Mouse (Mus musculus) hindbrain, embryonic 15.5 days (tissue): ENCODE results near the gene Enkd1. TPM values are rescaled to one million over a fixed set of nuclear protein-coding genes. Genes with fewer than 3 reads are reported as not detected.
A peak's percentile ranks its signal among the peaks of the same experiment; 100 is the strongest.

ENCODE experiments used
- ATAC-seq: fragments of 200-750 bp; cut with Nextera tagmentation; 2 replicates; pipeline ENCODE4 v1.8.0; 2017; ENCODE audit warnings: low read depth, moderate number of reproducible peaks, moderate TSS enrichment; ENCODE audit not compliant: low FRiP score
- H3K27ac ChIP-seq: fragments of 300-500 bp; sonication (generic); replicated peaks from 2 replicates; pipeline ENCODE4 v1.5.1; 2015; ENCODE audit warnings: mild to moderate bottlenecking, inconsistent platforms
- H3K27me3 ChIP-seq: fragments of 300-500 bp; sonication (generic); 2 replicates; pipeline ENCODE4 v1.6.1; 2015; ENCODE audit warnings: control low read depth, inconsistent platforms
- H3K36me3 ChIP-seq: fragments of 300-500 bp; sonication (generic); 2 replicates; pipeline ENCODE4 v1.6.1; 2015; ENCODE audit warnings: control low read depth, inconsistent platforms
- H3K4me1 ChIP-seq: fragments of 300-500 bp; sonication (generic); replicated peaks from 2 replicates; pipeline ENCODE4 v1.6.1; 2015; ENCODE audit warnings: control low read depth, inconsistent platforms
- H3K4me2 ChIP-seq: fragments of 300-500 bp; sonication (generic); 2 replicates; pipeline ENCODE4 v1.6.1; 2015; ENCODE audit warnings: moderate library complexity, mild to moderate bottlenecking, inconsistent platforms
- H3K4me3 ChIP-seq: fragments of 300-500 bp; sonication (generic); 2 replicates; pipeline ENCODE4 v1.5.1; 2015; ENCODE audit warnings: mild to moderate bottlenecking, inconsistent platforms
- H3K9ac ChIP-seq: fragments of 300-500 bp; sonication (generic); 2 replicates; pipeline ENCODE4 v1.6.1; 2015; ENCODE audit warnings: inconsistent platforms
- H3K9me3 ChIP-seq: fragments of 300-500 bp; sonication (generic); 2 replicates; pipeline ENCODE4 v1.6.1; 2016; ENCODE audit warnings: control low read depth, inconsistent platforms
- WGBS: fragments of 180-500 bp; shearing (Covaris S2); methylation state at CpG from one replicate; pipeline ENCODE4 v1.1.7; 2015; 5-methylcytosine and 5-hydroxymethylcytosine counted together
- polyA plus RNA-seq: library from polyadenylated mRNA; unstranded; fragments of >200 nt; fragmentation: Nextera tagmentation; extraction: Ambion mirVana; gene quantifications from 2 replicates; pipeline ENCODE4 v1.2.1, GENCODE M21; 2015

Enkd1 gene
- 15.7 and 16.6 TPM in 2 replicates for polyA plus RNA-seq

DNA sequence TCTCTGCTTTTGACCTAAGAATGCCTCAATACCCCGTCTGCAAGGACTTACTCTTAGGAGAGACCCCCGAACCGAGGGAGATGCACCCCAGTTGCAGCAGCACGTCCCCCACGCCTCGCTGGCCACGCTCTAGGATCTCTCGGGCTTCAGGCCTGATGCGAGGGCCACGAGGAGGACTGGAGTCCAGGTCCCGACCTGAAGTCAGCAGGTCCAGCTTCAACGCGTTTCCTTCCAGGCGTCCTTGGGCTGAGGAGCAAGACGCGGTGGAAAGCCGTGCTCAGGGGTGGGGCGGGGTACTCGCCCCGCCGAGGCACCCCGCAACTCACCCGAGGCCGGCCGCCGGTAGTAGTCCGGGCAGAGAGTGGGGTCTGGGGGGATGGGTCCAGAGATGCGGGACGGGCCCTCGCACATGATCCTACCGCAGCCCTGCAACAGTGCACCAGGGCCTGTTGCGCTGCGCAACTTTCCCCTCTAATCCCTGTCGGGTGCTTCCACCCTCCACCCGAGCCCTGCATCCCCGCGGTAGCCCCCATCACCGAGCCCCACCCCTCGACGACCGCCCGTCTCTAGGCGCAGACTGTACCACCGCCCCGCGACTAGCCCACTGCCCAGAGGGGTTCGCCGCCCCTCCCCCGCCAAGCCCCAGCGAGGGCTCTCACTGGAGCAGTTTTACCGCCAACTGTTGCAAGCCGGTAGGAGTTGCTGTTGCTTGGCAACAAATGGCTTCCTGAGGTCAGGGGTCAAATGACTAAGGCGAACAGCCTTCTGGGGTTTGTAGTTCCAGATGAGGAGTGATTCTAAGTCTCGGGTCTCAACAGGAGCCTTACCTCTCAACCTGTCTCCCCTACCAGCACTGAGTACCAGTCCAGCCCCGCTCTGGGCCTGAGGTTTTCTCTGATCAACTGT, at the start of gene Enkd1, which contains the start of gene 4933405L10Rik:
Enkd1 (minus strand) TSS at position 713 of the 906 bp plus-strand sequence.
4933405L10Rik (plus strand) TSS at position 158 of the 906 bp plus-strand sequence.
- Histone ChIP-seq H3K4me1 (peaks cover 25% of the 10 kb centered on the region), H3K9ac (peak within 1 kb of the TSS; percentile 54), H3K27ac (0 out of 2 replicates have a peak within 1 kb of the TSS, but pooled peaks have one; percentile 7), H3K9me3 (no peaks in the 10 kb centered on the region), H3K4me3 (peak within 1 kb of the TSS; percentile 77), H3K27me3 (no peaks in the 10 kb centered on the region), H3K36me3 (peaks cover 10% of the 10 kb centered on the region), H3K4me2 (peak within 1 kb of the TSS; percentile 98)
- peak; percentile 83 for ATAC-seq
- under 1% methylated on average over 55 of the region's 55 CpGs for WGBS

DNA sequence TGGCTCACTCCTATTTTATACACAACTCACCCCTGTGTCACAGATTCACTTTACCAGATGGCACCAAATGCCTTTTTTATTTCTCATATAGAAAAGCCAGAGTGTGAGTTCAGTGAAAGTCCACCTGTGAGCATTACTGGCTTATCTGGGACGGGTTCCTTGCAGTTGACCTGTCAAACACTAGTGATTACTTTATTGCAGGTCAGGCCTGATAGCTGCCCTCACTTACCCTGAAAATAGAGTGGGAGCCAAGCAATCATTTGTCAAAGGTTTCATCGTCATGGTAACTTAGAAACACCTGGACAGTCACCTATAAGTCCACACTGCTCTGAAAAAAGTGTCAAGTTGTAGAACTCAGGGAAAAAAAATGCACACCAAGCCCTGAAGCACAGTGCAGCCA, 46.7 kb upstream of the Enkd1 start:
- Histone ChIP-seq H3K36me3 (no peaks in the 10 kb centered on the region), H3K4me3 (no peak overlapping the region), H3K27me3 (no peaks in the 10 kb centered on the region), H3K27ac (no peak overlapping the region), H3K9me3 (no peaks in the 10 kb centered on the region), H3K4me2 (no peak overlapping the region), H3K9ac (no peak overlapping the region), H3K4me1 (peaks cover 65% of the 10 kb centered on the region)
- WGBS: 84% methylated on average over 2 of the region's 2 CpGs
- ATAC-seq: no peak

DNA sequence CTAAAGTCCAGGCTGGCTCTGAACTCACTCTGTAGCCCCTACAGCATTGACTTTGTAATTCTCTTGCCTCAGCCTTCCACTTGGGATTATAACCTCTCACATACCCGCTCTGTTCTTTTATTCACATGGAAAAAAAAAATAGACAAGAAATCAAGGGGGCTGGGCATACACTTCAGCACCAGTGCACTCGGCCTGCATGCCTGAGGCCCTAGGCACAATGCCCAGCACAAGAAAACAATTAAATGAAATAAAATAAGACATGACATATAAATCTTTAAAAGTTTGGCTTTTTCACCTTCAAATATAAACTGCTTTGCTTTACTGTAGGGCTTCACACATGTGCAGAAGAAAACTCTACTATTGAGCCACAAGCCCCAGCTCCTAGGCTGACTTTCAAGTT, 45.9 kb upstream of the Enkd1 start:
- Histone ChIP-seq H3K27ac (no peak overlapping the region), H3K36me3 (no peaks in the 10 kb centered on the region), H3K9me3 (no peaks in the 10 kb centered on the region), H3K4me2 (no peak overlapping the region), H3K27me3 (no peaks in the 10 kb centered on the region), H3K9ac (no peak overlapping the region), H3K4me3 (no peak overlapping the region), H3K4me1 (peaks cover 65% of the 10 kb centered on the region)
- ATAC-seq: no peak
- WGBS: 58% methylated on average over 2 of the region's 2 CpGs

DNA sequence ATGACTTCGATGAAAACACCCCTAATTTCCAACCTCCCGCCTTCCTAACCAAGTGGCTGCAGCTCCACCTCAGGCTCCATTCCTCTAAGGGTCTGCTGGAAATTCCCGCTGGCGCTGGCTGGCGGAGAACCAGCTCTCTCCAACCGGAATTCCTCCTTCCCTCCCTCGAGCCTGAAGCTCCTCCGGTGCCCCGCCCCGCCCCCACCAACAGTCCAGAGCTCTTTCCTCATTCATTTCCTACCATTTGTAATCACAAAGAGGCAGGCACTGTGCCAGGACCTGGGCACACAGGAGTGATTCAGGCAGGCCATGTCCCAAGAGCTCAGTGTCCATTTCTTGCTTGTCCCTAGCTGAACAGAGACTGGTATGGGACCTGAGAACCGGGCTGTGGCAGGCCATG, 42.6 kb upstream of the Enkd1 start:
- WGBS: 10% methylated on average over 11 of the region's 11 CpGs
- no peak overlapping the region for H3K9ac ChIP-seq
- H3K27me3 ChIP-seq: no peaks in the 10 kb centered on the region
- H3K36me3 ChIP-seq: no peaks in the 10 kb centered on the region
- peak overlapping the region; percentile 57; the same call in 1 of the 2 replicates for H3K27ac ChIP-seq
- peak overlapping the region; percentile 32 for H3K4me2 ChIP-seq
- H3K4me1 ChIP-seq: peaks cover 58% of the 10 kb centered on the region
- no peak overlapping the region for H3K4me3 ChIP-seq
- H3K9me3 ChIP-seq: no peaks in the 10 kb centered on the region
- ATAC-seq: peak; percentile 49

DNA sequence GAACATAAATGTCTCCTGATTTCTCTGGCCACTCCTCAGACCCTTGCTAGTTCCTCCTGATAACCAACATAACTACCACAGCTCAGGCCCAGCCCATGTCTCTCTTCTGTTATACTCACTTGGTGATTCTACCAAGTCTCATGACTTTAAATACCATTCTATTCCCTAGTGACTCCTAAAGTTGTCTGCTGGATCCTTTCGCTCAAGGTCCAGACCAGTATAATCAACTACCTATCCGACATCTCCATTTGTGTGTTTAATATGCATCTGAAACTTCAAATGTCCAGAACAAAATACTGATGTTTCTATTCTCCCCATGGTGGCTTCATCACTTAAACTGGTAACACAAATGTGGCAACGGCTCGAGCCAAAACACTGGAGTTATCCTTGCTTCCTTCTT, 35.3 kb upstream of the Enkd1 start:
- Histone ChIP-seq H3K4me3 (no peak overlapping the region), H3K36me3 (0 out of 2 replicates have a peak, but pooled peaks cover 3% of the 10 kb centered on the region), H3K27me3 (no peaks in the 10 kb centered on the region), H3K9ac (no peak overlapping the region), H3K4me1 (0 out of 2 replicates have a peak, but pooled peaks cover 10% of the 10 kb centered on the region), H3K9me3 (no peaks in the 10 kb centered on the region), H3K4me2 (no peak overlapping the region), H3K27ac (no peak overlapping the region)
- 85% methylated on average over 4 of the region's 4 CpGs for WGBS
- ATAC-seq: no peak

DNA sequence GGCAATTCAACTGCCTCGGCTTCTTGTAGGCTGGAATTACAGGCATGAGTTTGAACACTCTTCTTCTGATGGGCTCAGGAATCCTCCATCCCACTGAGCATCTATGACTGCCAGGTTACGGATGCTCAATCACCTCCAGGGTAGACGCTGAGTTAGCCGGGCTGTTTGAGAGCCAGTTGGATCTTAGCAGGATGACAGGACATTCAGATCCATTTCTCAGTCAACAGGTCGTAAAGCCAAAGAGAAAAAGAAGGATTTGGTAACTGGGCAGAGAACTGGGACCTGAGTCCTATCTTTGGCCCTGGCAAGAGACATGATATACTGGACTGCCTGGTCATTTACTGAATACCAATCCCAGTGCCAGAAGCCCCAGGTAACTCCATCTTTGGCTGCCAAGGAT, 31.2 kb upstream of the Enkd1 start:
- H3K27me3 ChIP-seq: no peaks in the 10 kb centered on the region
- WGBS: 90% methylated on average over 5 of the region's 5 CpGs
- no peak overlapping the region for H3K4me2 ChIP-seq
- H3K9me3 ChIP-seq: no peaks in the 10 kb centered on the region
- H3K36me3 ChIP-seq: 0 out of 2 replicates have a peak, but pooled peaks cover 3% of the 10 kb centered on the region
- H3K4me3 ChIP-seq: no peak overlapping the region
- H3K4me1 ChIP-seq: no peaks in the 10 kb centered on the region
- no peak for ATAC-seq
- H3K27ac ChIP-seq: no peak overlapping the region
- no peak overlapping the region for H3K9ac ChIP-seq

DNA sequence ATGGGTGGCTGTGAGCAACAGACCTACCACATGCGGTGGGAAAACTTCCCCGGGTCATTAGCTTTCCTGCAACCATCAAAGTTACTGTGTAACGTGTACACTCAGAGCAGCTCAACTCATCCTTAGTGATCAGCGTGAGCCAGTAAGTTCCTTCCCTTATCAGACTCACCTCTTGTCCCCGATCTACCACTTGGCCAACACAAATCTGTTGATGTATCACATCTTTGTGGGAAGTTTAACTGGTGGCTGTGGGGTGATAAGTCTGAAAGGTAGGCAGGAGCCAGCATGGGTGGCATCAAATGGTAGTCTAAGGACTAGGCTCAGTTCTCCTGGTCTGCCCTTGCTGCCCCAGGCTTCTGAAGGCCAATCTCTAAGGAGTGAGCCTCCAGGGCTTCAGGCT, 24.2 kb upstream of the Enkd1 start:
- WGBS: 90% methylated on average over 5 of the region's 5 CpGs
- Histone ChIP-seq H3K9ac (no peak overlapping the region), H3K4me1 (no peaks in the 10 kb centered on the region), H3K4me3 (no peak overlapping the region), H3K9me3 (no peaks in the 10 kb centered on the region), H3K27me3 (no peaks in the 10 kb centered on the region), H3K4me2 (no peak overlapping the region), H3K27ac (no peak overlapping the region), H3K36me3 (peaks cover 15% of the 10 kb centered on the region)
- no peak for ATAC-seq

DNA sequence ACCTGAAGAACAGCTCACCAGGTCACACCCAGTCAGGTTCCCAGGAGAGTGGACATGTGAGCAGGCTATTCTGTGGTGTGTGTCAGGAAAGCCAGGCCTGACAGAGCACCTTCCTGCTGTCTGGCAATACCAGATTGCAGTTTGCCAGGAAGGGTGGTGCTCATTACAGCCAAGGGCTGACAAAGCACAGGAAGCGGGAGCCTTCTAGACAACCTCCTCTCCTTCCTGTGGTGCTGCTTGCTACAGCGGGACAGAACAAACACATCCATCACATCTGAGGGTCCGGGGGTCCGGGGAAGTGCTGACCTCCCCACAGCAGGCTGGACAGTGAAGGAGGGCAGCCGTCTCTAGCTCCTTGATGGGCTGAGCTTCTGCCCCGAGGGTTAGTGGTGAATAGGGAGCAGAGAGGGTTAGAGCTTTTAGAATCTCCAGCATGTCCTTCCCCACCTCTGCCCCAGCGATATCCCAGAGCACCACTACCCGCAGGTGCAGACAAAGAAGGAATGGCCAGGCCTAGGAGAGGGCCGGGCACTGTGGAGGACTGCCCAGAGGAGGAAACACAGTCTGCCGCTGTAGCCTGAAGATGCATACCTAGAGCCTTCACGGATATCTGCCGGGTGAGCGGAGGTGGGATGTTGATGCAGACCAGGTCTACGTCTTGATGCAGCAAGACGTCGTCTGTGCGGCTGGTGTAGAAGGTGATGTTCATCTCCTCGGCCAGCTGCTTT, 19.6 kb upstream of the Enkd1 start:
- Histone ChIP-seq H3K27ac (no peak overlapping the region), H3K36me3 (peaks cover 40% of the 10 kb centered on the region), H3K9ac (no peak overlapping the region), H3K4me2 (no peak overlapping the region), H3K4me1 (no peaks in the 10 kb centered on the region), H3K4me3 (no peak overlapping the region), H3K9me3 (no peaks in the 10 kb centered on the region), H3K27me3 (no peaks in the 10 kb centered on the region)
- ATAC-seq: 0 out of 2 replicates have a peak, but pooled peaks have one; percentile 27
- 83% methylated on average over 18 of the region's 18 CpGs for WGBS

DNA sequence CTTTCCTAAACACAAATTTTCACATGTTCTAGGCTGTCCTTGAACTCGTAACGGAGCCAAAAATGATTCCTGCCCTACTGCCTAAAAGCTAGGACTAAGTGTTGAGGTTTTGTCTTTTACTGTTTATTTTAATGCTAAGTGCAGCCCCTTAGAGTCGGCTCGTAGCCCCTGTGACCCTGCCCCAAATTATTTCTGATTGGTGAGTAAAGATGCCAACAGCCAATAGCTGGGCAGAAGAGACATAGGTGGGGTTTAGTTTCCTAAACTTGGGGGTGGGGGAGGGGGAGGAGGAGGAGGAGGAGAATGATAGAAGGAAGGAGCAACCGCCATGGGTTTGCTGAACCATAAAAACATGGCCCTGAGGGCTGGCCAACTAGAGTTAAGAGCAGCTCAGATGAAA, 17.7 kb upstream of the Enkd1 start:
- Histone ChIP-seq H3K36me3 (peaks cover 42% of the 10 kb centered on the region), H3K9me3 (no peaks in the 10 kb centered on the region), H3K9ac (no peak overlapping the region), H3K4me2 (no peak overlapping the region), H3K27me3 (no peaks in the 10 kb centered on the region), H3K4me3 (no peak overlapping the region), H3K27ac (no peak overlapping the region), H3K4me1 (no peaks in the 10 kb centered on the region)
- ATAC-seq: no peak
- 83% methylated on average over 5 of the region's 5 CpGs for WGBS

DNA sequence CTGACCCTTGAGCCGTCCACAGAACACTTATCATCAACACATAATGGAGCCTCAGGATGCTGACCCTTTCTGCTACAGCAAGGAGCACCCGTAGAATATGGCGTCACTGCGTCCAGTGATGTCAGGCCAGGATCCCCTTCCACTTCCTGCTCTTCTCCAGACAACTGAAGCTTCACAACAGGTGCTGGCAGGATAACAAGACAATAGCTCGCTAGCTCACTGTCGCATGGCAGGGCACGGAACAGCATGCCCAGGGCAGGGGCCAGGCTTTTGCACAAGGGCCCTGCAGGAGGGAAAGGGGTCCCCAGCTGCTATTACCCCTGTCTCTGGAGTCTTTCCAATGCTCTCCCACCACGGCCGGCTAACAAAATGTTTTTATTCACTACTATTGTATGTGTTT, 14.9 kb upstream of the Enkd1 start:
- H3K36me3 ChIP-seq: peaks cover 37% of the 10 kb centered on the region
- ATAC-seq: no peak
- 85% methylated on average over 9 of the region's 9 CpGs for WGBS

DNA sequence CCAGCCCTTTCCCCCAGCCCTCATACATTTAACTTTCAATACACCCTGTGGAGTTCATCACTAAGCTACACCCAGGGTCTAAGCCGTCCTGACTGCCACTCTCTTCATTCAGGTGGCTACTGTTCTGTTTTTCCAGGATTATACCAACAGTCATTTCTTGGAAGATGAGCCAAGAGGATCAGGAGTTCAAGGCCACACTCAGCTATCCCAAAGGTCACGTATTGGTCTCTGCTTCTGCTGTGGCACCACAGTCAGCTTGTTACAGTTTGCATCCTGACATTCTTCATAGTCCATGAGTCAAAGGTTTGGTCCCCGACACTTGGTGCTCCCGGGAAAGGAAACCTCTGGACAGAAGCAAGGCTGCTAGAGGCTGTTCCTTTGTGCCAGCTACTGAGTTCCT, 11.6 kb upstream of the Enkd1 start:
- no peak for ATAC-seq
- peaks cover 31% of the 10 kb centered on the region for H3K36me3 ChIP-seq
- 87% methylated on average over 4 of the region's 4 CpGs for WGBS
- H3K27ac ChIP-seq: no peak overlapping the region
- H3K4me2 ChIP-seq: no peak overlapping the region
- H3K4me3 ChIP-seq: no peak overlapping the region
- no peak overlapping the region for H3K9ac ChIP-seq
- no peaks in the 10 kb centered on the region for H3K9me3 ChIP-seq
- no peaks in the 10 kb centered on the region for H3K4me1 ChIP-seq
- H3K27me3 ChIP-seq: no peaks in the 10 kb centered on the region

More for the DNA sequence above, 14.9 kb upstream of the Enkd1 start:
- no peak overlapping the region for H3K27ac ChIP-seq
- no peaks in the 10 kb centered on the region for H3K4me1 ChIP-seq
- no peaks in the 10 kb centered on the region for H3K9me3 ChIP-seq
- H3K4me2 ChIP-seq: no peak overlapping the region
- no peaks in the 10 kb centered on the region for H3K27me3 ChIP-seq
- H3K9ac ChIP-seq: no peak overlapping the region
- no peak overlapping the region for H3K4me3 ChIP-seq
